Mouse (Mus musculus): ENCODE results near the gene Ddx31.

- no peak for TF ChIP-seq GATA1 (IDR thresholded peaks at IDR 0.05; ENCODE audit: borderline replicate concordance, low read length)
- no peak for TF ChIP-seq FLI1 (IDR thresholded peaks at IDR 0.05; ENCODE audit: low read length)
Observed at GRCm38 (mm10) chr2:28810260-28811013, 29.8 kb upstream of the Ddx31 start.
